Mouse (Mus musculus): ENCODE measurements at regions not wholly inside any gene's neighbourhood (a gene's known extent, or its start where the extent isn't known, plus 50 kb on each side); places are given as distances from the start of the nearest gene placed in this dataset.

- Histone ChIP-seq H3K4me3 (no peak overlapping the region), H3K27ac (no peak overlapping the region)
- no peak for DNase-seq (ENCODE audit: low spot score in 2 of 2)
- TF ChIP-seq CTCF (conservative IDR thresholded peaks at IDR 0.05): no peak
These were observed 147.5 kb downstream of the Foxa2 start for GRCm38 (mm10) chr2:147899236-147899635.

DNA sequence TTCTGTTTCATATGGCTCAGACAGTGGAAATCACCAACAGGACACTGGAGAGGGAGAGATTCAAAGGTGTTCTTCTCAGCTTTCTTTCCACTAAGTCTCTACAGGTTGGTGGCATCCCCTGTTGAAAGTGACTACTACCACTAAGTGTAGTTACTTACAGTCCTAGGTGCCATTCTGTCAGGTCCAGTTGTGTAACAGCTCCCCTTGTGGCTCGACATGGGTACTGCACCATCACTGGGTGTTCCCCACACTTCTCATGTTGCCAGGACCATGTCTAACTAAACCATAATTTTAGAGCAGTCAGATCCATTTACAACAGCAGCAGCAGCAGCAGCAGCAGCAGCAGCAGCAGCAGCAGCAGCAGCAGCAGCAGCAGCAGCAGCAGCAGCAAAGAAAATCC is 151.1 kb downstream of the Foxa2 start:
- peak; percentile 87 for TF ChIP-seq CTCF (conservative IDR thresholded peaks at IDR 0.05)
- H3K4me3 ChIP-seq: no peak overlapping the region
- DNase-seq (ENCODE audit: low spot score in 2 of 2): peak in 1 of 2 experiments; percentile 44

GRCm38 (mm10) chr2:147894213-147894612 is 152.6 kb downstream of the Foxa2 start:
- H3K4me3 ChIP-seq: no peak overlapping the region
- no peak overlapping the region for H3K27ac ChIP-seq
- no peak for DNase-seq (ENCODE audit: low spot score in 2 of 2)
- no peak for TF ChIP-seq CTCF (conservative IDR thresholded peaks at IDR 0.05)

More for the DNA sequence above, 151.1 kb downstream of the Foxa2 start:
- H3K27ac ChIP-seq: no peak overlapping the region

GRCm38 (mm10) chr2:147886191-147886590 is 160.6 kb downstream of the Foxa2 start:
- H3K27ac ChIP-seq: no peak overlapping the region
- no peak overlapping the region for H3K4me3 ChIP-seq
- no peak for TF ChIP-seq CTCF (conservative IDR thresholded peaks at IDR 0.05)
- DNase-seq (ENCODE audit: low spot score in 2 of 2): no peak

DNA sequence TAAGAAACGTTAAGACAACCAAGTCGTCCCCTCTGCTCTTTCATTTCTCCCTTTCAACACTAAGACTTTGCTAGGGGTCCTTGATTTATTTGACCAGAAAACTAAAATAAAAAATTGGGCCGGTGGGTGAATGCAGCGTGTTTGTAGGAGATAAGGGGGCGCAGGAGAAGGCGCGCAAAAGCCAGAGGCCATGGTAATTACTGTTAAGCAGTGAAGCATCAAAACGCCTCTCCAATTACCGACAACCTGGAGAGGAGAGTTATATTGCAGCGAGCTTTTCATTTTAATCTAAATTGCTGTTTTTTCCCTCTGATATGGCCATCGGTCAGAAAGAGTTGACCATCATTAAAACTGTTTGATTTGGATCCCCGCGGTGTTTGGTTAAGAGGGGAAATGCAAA is 168.9 kb downstream of the Foxa2 start:
- Histone ChIP-seq H3K4me3 (no peak overlapping the region), H3K27ac (no peak overlapping the region)
- no peak for TF ChIP-seq CTCF (conservative IDR thresholded peaks at IDR 0.05)
- DNase-seq (ENCODE audit: low spot score in 2 of 2): no peak

GRCm38 (mm10) chr2:147877543-147877904 is 169.2 kb downstream of the Foxa2 start:
- H3K27ac ChIP-seq: no peak overlapping the region
- no peak for TF ChIP-seq CTCF (conservative IDR thresholded peaks at IDR 0.05)
- no peak overlapping the region; the same call in 1 of the 2 replicates for H3K4me3 ChIP-seq
- no peak for DNase-seq (ENCODE audit: low spot score in 2 of 2)

GRCm38 (mm10) chr2:147876708-147877542 is 169.8 kb downstream of the Foxa2 start:
- no peak for TF ChIP-seq CTCF (conservative IDR thresholded peaks at IDR 0.05)
- Histone ChIP-seq H3K4me3 (peak overlapping the region; percentile 50), H3K27ac (no peak overlapping the region)
- DNase-seq (ENCODE audit: low spot score in 2 of 2): no peak

DNA sequence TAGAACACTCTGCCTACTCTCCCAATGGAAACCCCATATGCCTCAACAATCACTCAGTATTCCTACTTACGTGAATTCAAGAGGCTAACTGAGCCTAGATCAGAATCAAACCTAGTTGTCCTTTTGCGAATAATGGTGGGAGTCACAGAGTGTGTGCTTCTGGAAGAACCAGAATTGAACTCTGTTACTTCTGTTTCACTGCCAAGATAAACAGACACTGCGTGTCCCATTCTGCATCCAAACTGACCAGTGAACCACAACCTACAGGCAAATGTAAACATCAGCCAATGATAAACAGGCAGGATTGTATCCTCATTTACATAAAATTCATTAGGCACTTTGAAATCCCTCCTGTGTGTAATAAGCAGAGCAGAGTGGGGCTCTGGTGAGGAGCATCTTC is 173.8 kb downstream of the Foxa2 start:
- Histone ChIP-seq H3K4me3 (no peak overlapping the region), H3K27ac (no peak overlapping the region)
- no peak for TF ChIP-seq CTCF (conservative IDR thresholded peaks at IDR 0.05)
- DNase-seq (ENCODE audit: low spot score in 2 of 2): no peak

GRCm38 (mm10) chr2:147851186-147851802 is 195.5 kb downstream of the Foxa2 start:
- TF ChIP-seq CTCF (conservative IDR thresholded peaks at IDR 0.05): no peak
- no peak for DNase-seq (ENCODE audit: low spot score in 2 of 2)
- H3K27ac ChIP-seq: no peak overlapping the region
- no peak overlapping the region for H3K4me3 ChIP-seq

GRCm38 (mm10) chr2:147846968-147847749 is 199.6 kb downstream of the Foxa2 start:
- Histone ChIP-seq H3K4me3 (no peak overlapping the region), H3K27ac (no peak overlapping the region)
- peak; percentile 81 for TF ChIP-seq CTCF (conservative IDR thresholded peaks at IDR 0.05)
- peak in 1 of 2 experiments; percentile 29 for DNase-seq (ENCODE audit: low spot score in 2 of 2)

GRCm38 (mm10) chr2:147845256-147845655 is 201.5 kb downstream of the Foxa2 start:
- no peak overlapping the region for H3K27ac ChIP-seq
- no peak for TF ChIP-seq CTCF (conservative IDR thresholded peaks at IDR 0.05)
- DNase-seq (ENCODE audit: low spot score in 2 of 2): no peak
- H3K4me3 ChIP-seq: no peak overlapping the region

DNA sequence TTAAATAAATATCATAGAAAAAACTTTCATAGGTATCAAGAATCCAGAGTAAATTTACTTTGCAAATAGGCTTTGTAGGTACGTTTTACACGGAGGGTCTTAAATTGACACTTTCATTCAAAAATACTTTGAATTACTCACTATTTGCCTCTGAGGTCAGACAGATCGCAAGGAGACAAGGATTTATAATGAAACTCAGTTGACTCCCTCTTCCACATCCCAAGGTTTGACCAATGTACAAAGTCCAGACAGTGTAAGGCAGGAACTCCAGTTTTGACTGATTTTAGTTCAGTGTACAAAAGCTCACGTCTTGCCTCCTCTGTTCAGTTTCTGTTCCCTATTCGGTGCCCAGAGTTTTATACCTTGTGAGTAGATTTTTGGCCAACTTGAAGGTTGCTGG is 205.8 kb downstream of the Foxa2 start:
- DNase-seq (ENCODE audit: low spot score in 2 of 2): no peak
- H3K27ac ChIP-seq: no peak overlapping the region
- TF ChIP-seq CTCF (conservative IDR thresholded peaks at IDR 0.05): no peak
- H3K4me3 ChIP-seq: no peak overlapping the region

GRCm38 (mm10) chr2:147838613-147839012 is 208.2 kb downstream of the Foxa2 start:
- no peak overlapping the region for H3K27ac ChIP-seq
- no peak for DNase-seq (ENCODE audit: low spot score in 2 of 2)
- no peak overlapping the region for H3K4me3 ChIP-seq
- no peak for TF ChIP-seq CTCF (conservative IDR thresholded peaks at IDR 0.05)
